Mouse (Mus musculus) testis, adult 2 months (tissue): ENCODE data around the gene Sirt6.

Experiments
- CTCF ChIP-seq: fragments of 200-500 bp; IDR thresholded peaks from 2 replicates; pipeline ENCODE4 v1.5.1; 2012; ENCODE audit warnings: low read depth, mild to moderate bottlenecking, inconsistent platforms, low read length, moderate library complexity; ENCODE audit not compliant: control insufficient read depth, insufficient read depth, insufficient replicate concordance
- POLR2A ChIP-seq: fragments of 200-500 bp; IDR thresholded peaks from 2 replicates; pipeline ENCODE4 v1.6.1; 2012; ENCODE audit warnings: low read depth, mild to moderate bottlenecking, inconsistent platforms, low read length, moderate library complexity; ENCODE audit not compliant: control insufficient read depth

- TF ChIP-seq CTCF (no peak), POLR2A (no peak)
Observed at GRCm38 (mm10) chr10:81591846-81592245, 35.8 kb downstream of the Sirt6 start.
